Mouse (Mus musculus) myocyte (in vitro differentiated cells): ENCODE measurements around the gene Kif2c. TPM values are rescaled to one million over a fixed set of nuclear protein-coding genes. Genes with fewer than 3 reads are reported as not detected.
A peak's percentile ranks its signal among the peaks of the same experiment; 100 is the strongest.

ENCODE experiments used
- H3K27me3 ChIP-seq: one replicate; pipeline ENCODE4 v1.6.1; 2011; ENCODE audit not compliant: control insufficient read depth, insufficient read depth, insufficient read length
- H3K36me3 ChIP-seq: one replicate; pipeline ENCODE4 v1.6.1; 2011; ENCODE audit not compliant: control insufficient read depth, insufficient read depth
- H3K4me2 ChIP-seq: one replicate; pipeline ENCODE4 v1.6.1; 2011; ENCODE audit warnings: low read depth, control low read depth
- H3K4me3 ChIP-seq: one replicate; pipeline ENCODE4 v1.5.1; 2011; ENCODE audit warnings: mild to moderate bottlenecking, control low read depth, moderate library complexity
- H3K79me2 ChIP-seq: one replicate; pipeline ENCODE4 v1.6.1; 2011; ENCODE audit not compliant: control insufficient read depth, insufficient read depth
- H3ac ChIP-seq: one replicate; pipeline ENCODE4 v1.6.1; 2011; ENCODE audit not compliant: control insufficient read depth, insufficient read length
- CEBPB ChIP-seq: IDR thresholded peaks from 2 replicates; pipeline ENCODE4 v1.6.1; 2011; ENCODE audit warnings: mild to moderate bottlenecking, moderate library complexity; ENCODE audit not compliant: poor library complexity, insufficient read depth, severe bottlenecking
- E2F4 ChIP-seq: IDR thresholded peaks from one replicate; pipeline ENCODE4 v1.6.1; 2011; ENCODE audit warnings: mild to moderate bottlenecking, control low read depth, moderate library complexity; ENCODE audit not compliant: insufficient read depth
- MAX ChIP-seq: IDR thresholded peaks from one replicate; pipeline ENCODE4 v1.6.1; 2011; ENCODE audit warnings: low read depth, mild to moderate bottlenecking, control low read depth
- MYOD1 ChIP-seq, 3 experiments: IDR thresholded peaks; one replicate each; pipeline ENCODE4 v1.6.1; 2011; ENCODE audit warnings: control low read depth in 2 of 3, low read depth in 2 of 3, mild to moderate bottlenecking in 2 of 3, moderate library complexity in 1 of 3; ENCODE audit not compliant: insufficient read length in 2 of 3, control insufficient read depth in 1 of 3
- MYOG ChIP-seq, 3 experiments: IDR thresholded peaks; one replicate each; pipeline ENCODE4 v1.6.1; 2011; ENCODE audit warnings: control low read depth in 2 of 3, low read depth in 2 of 3, mild to moderate bottlenecking in 2 of 3; ENCODE audit not compliant: insufficient read length in 2 of 3, control insufficient read depth in 1 of 3, insufficient read depth in 1 of 3
- POLR2A ChIP-seq: IDR thresholded peaks from one replicate; pipeline ENCODE4 v1.6.1; 2011; ENCODE audit warnings: low read depth, mild to moderate bottlenecking, control low read depth, moderate library complexity; ENCODE audit not compliant: insufficient read length
- POLR2AphosphoS2 ChIP-seq: IDR thresholded peaks from one replicate; pipeline ENCODE4 v1.6.1; 2011; ENCODE audit warnings: low read depth, control low read depth; ENCODE audit not compliant: insufficient read length
- REST ChIP-seq: IDR thresholded peaks from one replicate; pipeline ENCODE4 v1.6.1; 2011; ENCODE audit warnings: mild to moderate bottlenecking, control low read depth, moderate library complexity; ENCODE audit not compliant: insufficient read depth, insufficient read length
- SRF ChIP-seq: IDR thresholded peaks from one replicate; pipeline ENCODE4 v1.6.1; 2011; ENCODE audit warnings: low read depth; ENCODE audit not compliant: control insufficient read depth, insufficient read length
- TCF12 ChIP-seq: IDR thresholded peaks from one replicate; pipeline ENCODE4 v1.6.1; 2011; ENCODE audit warnings: mild to moderate bottlenecking, control low read depth; ENCODE audit not compliant: poor library complexity, insufficient read depth, severe bottlenecking
- TCF3 ChIP-seq: IDR thresholded peaks from one replicate; pipeline ENCODE4 v1.6.1; 2011; ENCODE audit warnings: low read depth, control low read depth; ENCODE audit not compliant: insufficient read length
- USF1 ChIP-seq: IDR thresholded peaks from one replicate; pipeline ENCODE4 v1.6.1; 2011; ENCODE audit warnings: low read depth, mild to moderate bottlenecking, control low read depth, moderate library complexity
- polyA plus RNA-seq: library from polyadenylated mRNA; unstranded; fragments of >200 nt; fragmentation: generic; extraction: Trizol; gene quantifications from one replicate; pipeline ENCODE4 v1.2.1, GENCODE M21; 2012; ENCODE audit warnings: missing spikeins

Gene Kif2c
- polyA plus RNA-seq, 1 experiment, result 18.5 TPM

GRCm38 (mm10) chr4:117125910-117126674, 56.3 kb downstream of the Kif2c start:
- H3K79me2 ChIP-seq, result peaks cover 7% of the 10 kb centered on the region
- peak; percentile 29 for TF ChIP-seq POLR2A
- TF ChIP-seq POLR2AphosphoS2, result peak; percentile 55
- TF ChIP-seq REST, result no peak
- no peak for TF ChIP-seq TCF3
- H3K36me3 ChIP-seq, result peaks cover 9% of the 10 kb centered on the region
- H3K4me3 ChIP-seq, result peak overlapping the region; percentile 20
- peak overlapping the region; percentile 92 for H3K4me2 ChIP-seq
- H3ac ChIP-seq, result no peak overlapping the region
- no peaks in the 10 kb centered on the region for H3K27me3 ChIP-seq

GRCm38 (mm10) chr4:117125348-117125909, 57.0 kb downstream of the Kif2c start, which contains the start of gene Btbd19:
TSS of gene Btbd19 (minus strand) at chr4:117125725.
- Histone ChIP-seq H3K79me2 (peaks cover 7% of the 10 kb centered on the region), H3ac (no peak within 1 kb of the TSS), H3K4me3 (peak within 1 kb of the TSS; percentile 20), H3K27me3 (no peaks in the 10 kb centered on the region), H3K36me3 (peaks cover 9% of the 10 kb centered on the region), H3K4me2 (peak within 1 kb of the TSS; percentile 92)
- no peak for TF ChIP-seq E2F4
- TF ChIP-seq REST, result no peak
- TF ChIP-seq TCF12, result no peak
- TF ChIP-seq SRF, result no peak
- no peak for TF ChIP-seq POLR2A
- TF ChIP-seq MYOG (IDR thresholded peaks at IDR 0.05; ENCODE audit: control insufficient read depth in 1 of 3, insufficient read depth in 1 of 3, insufficient read length in 2 of 3, low read depth in 2 of 3), result peak; percentile 26 to 52 (median 33)
- TF ChIP-seq POLR2AphosphoS2, result peak; percentile 5
- TF ChIP-seq USF1, result no peak
- no peak for TF ChIP-seq MAX
- no peak for TF ChIP-seq TCF3
- TF ChIP-seq MYOD1 (IDR thresholded peaks at IDR 0.05; ENCODE audit: control insufficient read depth in 1 of 3, insufficient read length in 2 of 3, low read depth in 2 of 3), result peak in 2 of 3 experiments; percentile 44 to 46

- no peak overlapping the region for H3ac ChIP-seq
- peaks cover 4% of the 10 kb centered on the region for H3K36me3 ChIP-seq
- TF ChIP-seq POLR2AphosphoS2, result peak; percentile 13
- 0 out of 2 replicates have a peak, but pooled peaks have one; percentile 3 for TF ChIP-seq CEBPB
- no peak for TF ChIP-seq TCF12
- peak overlapping the region; percentile 92 for H3K4me2 ChIP-seq
- peak overlapping the region; percentile 20 for H3K4me3 ChIP-seq
- H3K27me3 ChIP-seq, result no peaks in the 10 kb centered on the region
- H3K79me2 ChIP-seq, result peaks cover 7% of the 10 kb centered on the region
Measured at GRCm38 (mm10) chr4:117124518-117125347, 57.7 kb downstream of the Kif2c start.

- peaks cover 7% of the 10 kb centered on the region for H3K79me2 ChIP-seq
- H3K27me3 ChIP-seq, result no peaks in the 10 kb centered on the region
- peaks cover 4% of the 10 kb centered on the region for H3K36me3 ChIP-seq
- no peak for TF ChIP-seq POLR2AphosphoS2
- no peak for TF ChIP-seq TCF12
- TF ChIP-seq E2F4, result no peak
- TF ChIP-seq MAX, result no peak
- TF ChIP-seq CEBPB, result no peak
- TF ChIP-seq MYOG (IDR thresholded peaks at IDR 0.05; ENCODE audit: control insufficient read depth in 1 of 3, insufficient read depth in 1 of 3, insufficient read length in 2 of 3, low read depth in 2 of 3), result no peak
- TF ChIP-seq USF1, result no peak
- TF ChIP-seq TCF3, result no peak
- no peak for TF ChIP-seq MYOD1 (IDR thresholded peaks at IDR 0.05; ENCODE audit: control insufficient read depth in 1 of 3, insufficient read length in 2 of 3, low read depth in 2 of 3)
- TF ChIP-seq POLR2A, result no peak
- no peak for TF ChIP-seq SRF
- TF ChIP-seq REST, result no peak
- H3K4me3 ChIP-seq, result peak overlapping the region; percentile 20
- H3ac ChIP-seq, result no peak overlapping the region
- peak overlapping the region; percentile 92 for H3K4me2 ChIP-seq
Measured at GRCm38 (mm10) chr4:117124218-117124517, 58.3 kb downstream of the Kif2c start.
